Mouse (Mus musculus) left cerebral cortex, adult 2 months (tissue): ENCODE measurements around the gene Xkr7. TPM values are rescaled to one million over a fixed set of nuclear protein-coding genes. Genes with fewer than 3 reads are reported as not detected.

Experiments
- DNase-seq, 2 experiments: peaks; one replicate each; pipeline ENCODE4 v3.0.0; 2021 to 2022; ENCODE audit warnings: low spot score in 2 of 2, mixed read lengths in 1 of 2; ENCODE audit errors: extremely low spot score in 1 of 2
- H3K27ac ChIP-seq: fragments of 200-600 bp; 2 replicates; pipeline ENCODE4 v1.8.1; 2022
- H3K4me3 ChIP-seq: fragments of 200-600 bp; 2 replicates; pipeline ENCODE4 v1.8.1; 2022
- CTCF ChIP-seq: fragments of 200-600 bp; IDR thresholded peaks from 2 replicates; pipeline ENCODE4 v1.8.1; 2022; ENCODE audit warnings: antibody characterized with exemption, mild to moderate bottlenecking, moderate library complexity
- intact Hi-C: fragments of 180-260 bp; cut with DNase I; formaldehyde crosslinking; loops from one replicate; pipeline ENCODE4 v1.15.1; 2025
- long read RNA-seq, 2 experiments: library from polyadenylated mRNA; stranded (forward); transcript quantifications; one replicate each; pipeline ENCODE4 v2.0.0; 2021; ENCODE audit warnings: borderline mapping rate in 2 of 2
- total RNA-seq, 2 experiments: library from RNA; stranded (reverse); gene quantifications; 2 replicates each; pipeline ENCODE4 v1.2.3; 2021

Xkr7 gene
- total RNA-seq, result 1 to 10 TPM; 5.0 to 5.3 TPM
- long read RNA-seq, experiment 1, partial matches to known transcripts, result 1 of 1 reads
- long read RNA-seq, experiment 1, other reads (novel, unspliced or antisense), result 0 of 1 reads
- long read RNA-seq, experiment 2, result 0 reads

- TF ChIP-seq CTCF, result no peak
- peak within 1 kb of the TSS; percentile 49 for H3K4me3 ChIP-seq
- H3K27ac ChIP-seq, result peak within 1 kb of the TSS; percentile 69
- peak; percentile 38 to 50 for DNase-seq
- intact Hi-C loops, result no loop called here
Measured at GRCm38 (mm10) chr2:153031126-153032082, at the start of gene Xkr7. Gene Xkr7, plus strand, starts transcription at chr2:153031852.

GRCm38 (mm10) chr2:152985582-152985981 is 46.1 kb upstream of the Xkr7 start:
- no peak overlapping the region for H3K27ac ChIP-seq
- intact Hi-C loops, result no loop called here
- no peak for TF ChIP-seq CTCF
- no peak overlapping the region for H3K4me3 ChIP-seq
- peak in 1 of 2 experiments; percentile 28 for DNase-seq

DNA sequence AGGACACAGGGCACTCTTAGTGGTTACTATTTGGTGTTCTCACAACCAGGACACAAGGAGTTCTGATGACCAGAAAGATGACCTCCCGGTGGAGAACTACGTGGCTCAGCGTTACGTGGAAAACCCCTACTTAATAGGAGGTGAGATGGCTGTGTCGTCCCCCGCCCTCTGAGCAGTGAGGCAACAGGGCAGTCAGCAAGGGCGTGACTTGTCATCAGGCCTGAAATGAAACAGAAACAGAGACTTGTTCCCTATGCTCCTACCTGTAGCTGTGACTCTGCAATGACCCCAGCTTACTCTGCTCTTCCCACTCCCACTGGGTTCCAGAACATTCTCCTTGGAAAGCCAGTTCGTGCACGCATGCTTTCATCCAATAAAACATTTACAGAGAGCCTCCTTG is 40.1 kb upstream of the Xkr7 start:
- intact Hi-C loops, result no loop called here
- Histone ChIP-seq H3K27ac (no peak overlapping the region), H3K4me3 (no peak overlapping the region)
- TF ChIP-seq CTCF, result no peak
- DNase-seq, result no peak

DNA sequence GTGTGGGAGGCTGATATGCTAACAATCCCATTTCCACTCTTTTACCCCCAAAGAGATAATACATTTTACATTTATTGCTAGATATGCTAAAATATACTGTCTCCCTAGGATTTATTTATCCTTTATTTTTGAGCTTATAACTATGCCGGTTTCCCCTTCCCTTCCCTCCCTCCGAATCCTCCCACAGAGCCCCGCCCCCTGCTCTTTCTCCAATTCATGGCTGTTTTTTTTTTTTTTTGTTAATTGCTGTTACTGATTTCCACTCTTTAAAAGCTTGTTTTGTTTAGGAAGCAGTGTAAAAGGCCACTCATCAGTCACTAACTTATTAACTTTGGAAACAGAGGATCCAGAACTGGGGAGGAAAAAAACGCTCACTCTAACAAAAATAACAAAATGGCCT is 34.6 kb upstream of the Xkr7 start:
- DNase-seq, result no peak
- TF ChIP-seq CTCF, result no peak
- no peak overlapping the region for H3K27ac ChIP-seq
- H3K4me3 ChIP-seq, result no peak overlapping the region
- intact Hi-C loops, result no loop called here

DNA sequence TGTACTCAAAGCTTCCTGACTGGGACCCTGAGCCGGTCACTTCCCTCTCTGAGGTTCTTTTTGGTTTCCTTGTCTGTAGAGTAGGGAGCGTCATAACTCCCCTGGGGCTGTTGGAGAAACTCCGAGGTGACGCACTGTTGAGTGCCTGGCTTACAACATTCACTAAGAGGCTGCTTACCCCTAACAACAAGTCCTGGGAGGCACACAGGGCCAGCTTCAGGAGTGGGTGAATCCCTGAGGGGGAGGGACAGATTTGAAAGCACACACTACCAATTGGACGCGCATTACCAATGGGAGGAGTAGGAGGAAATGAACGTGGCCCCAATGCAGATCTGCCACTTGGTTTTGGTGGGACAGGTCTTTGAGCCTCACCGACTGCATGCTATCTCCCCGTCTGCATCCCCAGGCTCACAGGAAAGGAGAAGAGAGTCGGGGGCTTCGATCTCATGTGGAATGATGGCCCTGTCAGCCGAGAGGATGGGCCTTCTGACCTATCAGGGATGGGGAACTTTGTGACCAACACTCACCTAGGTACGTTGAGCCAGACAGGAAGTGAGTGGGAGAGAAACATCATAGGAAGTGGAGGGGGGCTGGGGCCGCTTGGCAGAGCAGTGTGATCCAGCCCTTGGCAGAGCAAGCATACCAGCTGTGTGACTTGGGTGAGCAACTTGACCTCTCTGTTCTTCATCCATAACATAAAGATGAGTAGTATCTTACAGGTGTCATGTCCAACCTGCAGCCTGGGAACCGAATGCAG is 29.0 kb upstream of the Xkr7 start:
- TF ChIP-seq CTCF, result no peak
- no peak overlapping the region for H3K4me3 ChIP-seq
- no peak for DNase-seq
- no peak overlapping the region for H3K27ac ChIP-seq
- intact Hi-C loops, result no loop called here

GRCm38 (mm10) chr2:153003681-153004338 is 27.8 kb upstream of the Xkr7 start:
- Histone ChIP-seq H3K27ac (no peak overlapping the region), H3K4me3 (no peak overlapping the region)
- intact Hi-C loops, result no loop called here
- TF ChIP-seq CTCF, result no peak
- no peak for DNase-seq

DNA sequence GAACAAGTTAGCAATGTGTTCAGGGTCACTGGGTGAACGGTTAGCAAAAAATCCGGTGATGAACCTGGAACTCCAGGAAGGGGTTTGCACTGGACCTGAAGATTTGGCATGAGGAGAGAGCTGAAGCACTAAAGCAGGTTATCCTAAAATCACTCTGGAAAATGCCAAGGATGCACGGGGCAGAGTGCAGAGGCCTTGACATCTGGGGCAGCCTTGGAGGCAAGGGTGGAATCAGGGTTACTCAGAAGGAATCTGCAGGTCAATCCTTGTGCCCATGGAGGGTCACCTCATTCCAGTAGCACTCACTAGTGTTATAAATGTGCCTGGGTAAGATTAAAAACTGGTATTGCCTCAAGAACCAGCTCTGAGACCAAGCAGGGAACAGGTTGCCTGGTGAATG is 25.7 kb upstream of the Xkr7 start:
- no peak for TF ChIP-seq CTCF
- intact Hi-C loops, result no loop called here
- no peak overlapping the region for H3K27ac ChIP-seq
- H3K4me3 ChIP-seq, result no peak overlapping the region
- DNase-seq, result no peak

- DNase-seq, result no peak
- Histone ChIP-seq H3K4me3 (no peak overlapping the region), H3K27ac (no peak overlapping the region)
- intact Hi-C loops, result no loop called here
- no peak for TF ChIP-seq CTCF
Measured at GRCm38 (mm10) chr2:153009192-153009973, 22.3 kb upstream of the Xkr7 start.

DNA sequence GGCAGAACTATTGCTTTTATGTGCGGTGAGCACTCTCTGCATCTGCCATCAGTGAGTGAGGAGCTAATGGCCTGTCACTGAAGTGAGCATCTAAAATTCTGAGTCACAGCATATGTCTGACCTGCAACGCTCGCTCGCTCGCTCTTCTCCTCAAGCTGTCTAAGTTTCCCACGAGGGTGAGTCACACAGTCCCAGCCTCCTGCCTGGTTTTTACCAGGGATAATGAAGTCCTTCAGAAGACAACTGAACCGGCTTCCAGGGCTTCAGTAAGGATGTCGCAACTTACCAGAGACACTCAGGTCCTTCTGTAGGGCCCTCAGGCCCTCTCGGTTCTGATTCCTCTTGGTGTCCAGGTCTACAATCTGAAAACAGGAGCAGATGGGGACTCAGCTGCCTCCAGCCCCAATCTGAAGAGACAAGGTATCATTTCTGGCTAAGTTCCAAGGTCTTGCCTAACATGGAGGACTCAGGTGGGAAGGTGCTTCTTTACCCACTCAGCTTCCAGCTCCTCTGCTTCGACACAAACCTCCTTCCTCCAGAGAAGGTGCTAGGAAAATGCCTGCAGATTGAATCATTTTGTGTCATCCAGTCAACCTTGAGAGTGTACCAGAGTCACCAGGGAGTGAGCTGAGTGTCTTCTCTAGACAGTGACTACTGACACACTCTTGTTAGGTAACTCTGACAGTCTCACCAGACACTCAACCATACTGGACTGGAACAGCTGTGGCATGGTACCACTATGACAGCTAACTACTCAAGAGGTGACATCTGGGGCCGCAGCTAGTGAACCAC is 17.7 kb upstream of the Xkr7 start:
- intact Hi-C loops, result loop anchor here (5.0 kb wide), 1 partner anchor 52 kb away; the partner anchor contains the start of gene Ttll9
- no peak for TF ChIP-seq CTCF
- Histone ChIP-seq H3K27ac (no peak overlapping the region), H3K4me3 (peak overlapping the region; percentile 98)
- peak in 1 of 2 experiments; percentile 31 for DNase-seq

DNA sequence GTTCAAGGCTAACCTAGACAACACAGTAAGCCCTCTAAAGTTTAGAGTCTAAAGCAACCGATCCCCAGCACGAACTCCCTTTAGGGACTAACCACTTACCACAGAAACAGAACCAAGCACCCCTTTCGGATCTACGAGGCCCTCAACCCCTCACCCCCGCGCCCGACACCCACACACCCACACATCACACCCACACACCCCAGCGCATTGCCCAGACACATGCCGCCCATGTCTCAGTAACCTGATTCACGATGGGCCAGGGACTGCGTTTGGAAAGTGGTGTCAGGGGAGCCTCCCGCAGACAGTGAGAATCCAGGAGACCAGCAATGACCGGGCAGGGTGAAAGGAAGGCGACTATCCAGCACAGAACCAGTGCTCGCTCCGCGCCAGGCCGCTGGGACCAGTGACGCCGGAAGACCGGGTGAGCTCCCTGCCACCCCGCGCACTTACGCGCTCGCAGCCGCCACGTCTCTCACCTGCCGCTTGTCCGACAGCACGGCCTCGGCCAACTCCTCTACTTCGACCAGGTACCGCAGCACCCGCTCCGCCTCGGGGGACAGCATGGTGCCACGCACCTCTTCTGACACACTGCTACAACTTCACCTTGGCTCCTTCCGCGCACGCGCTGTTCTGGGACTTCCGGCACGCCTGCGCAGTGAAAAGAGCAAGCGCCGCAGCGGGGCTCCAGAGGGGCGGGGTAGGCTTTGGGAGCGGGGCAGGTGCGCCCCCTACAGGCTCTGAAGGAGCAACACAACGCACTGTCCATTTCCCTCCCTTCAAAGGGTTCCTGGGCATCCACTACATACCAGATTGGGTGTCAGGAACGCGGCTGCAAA is 16.7 kb upstream of the Xkr7 start, which contains the start of gene Pdrg1:
Gene Pdrg1 (minus strand): TSS at position 670 of the 836 bp plus-strand sequence.
- DNase-seq, result peak; percentile 95 to 96
- peak; percentile 100 for TF ChIP-seq CTCF

More for the DNA sequence above, 16.7 kb upstream of the Xkr7 start, which contains the start of gene Pdrg1:
- peak within 1 kb of the TSS; percentile 81 for H3K27ac ChIP-seq
- intact Hi-C loops, result loop anchor here (1.0 to 5.0 kb wide), 3 partner anchors 53 to 101 kb away; partner anchors contain the start of gene Ttll9
- H3K4me3 ChIP-seq, result peak within 1 kb of the TSS; percentile 98
